Mouse (Mus musculus): ENCODE results near the gene Rbfox1. TPM values are rescaled to one million over a fixed set of nuclear protein-coding genes. Genes with fewer than 3 reads are reported as not detected.

Rbfox1 gene
- 0.71 TPM for polyA plus RNA-seq (2014; fragmentation: Illumina TruSeq; extraction: RNeasy Lipid Tissue Mini Kit (QIAGEN cat#74804); ENCODE audit: low replicate concordance)

GRCm38 (mm10) chr16:5884746-5885689 lies at the start of gene Rbfox1:
Rbfox1 (plus strand) TSS chr16:5885355.

All from small intestine, adult 10 weeks (tissue).